Mouse (Mus musculus): ENCODE results near the gene Prkce. TPM values are rescaled to one million over a fixed set of nuclear protein-coding genes. Genes with fewer than 3 reads are reported as not detected.

Prkce gene
- polyA plus RNA-seq, 1 experiment from 2014 or later = 11.8 TPM

- 94% methylated on average over 6 of the region's 6 CpGs for WGBS
- no peak for ATAC-seq
- H3K4me1 ChIP-seq (replicated peaks) = no peaks in the 10 kb centered on the region
Observed at GRCm38 (mm10) chr17:86292711-86293110, 125.1 kb downstream of the Prkce start.

GRCm38 (mm10) chr17:86293247-86293744, 125.7 kb downstream of the Prkce start:
- ATAC-seq = 0 out of 2 replicates have a peak, but pooled peaks have one; percentile 43
- no peaks in the 10 kb centered on the region for H3K4me1 ChIP-seq (replicated peaks)
- H3K27ac ChIP-seq = no peak overlapping the region
- no peak overlapping the region for H3K4me3 ChIP-seq (replicated peaks)
- H3K9me3 ChIP-seq = no peaks in the 10 kb centered on the region
- 41% methylated on average over 10 of the region's 10 CpGs for WGBS
- H3K27me3 ChIP-seq = no peaks in the 10 kb centered on the region
- no peak overlapping the region for H3K9ac ChIP-seq (replicated peaks)
- no peaks in the 10 kb centered on the region for H3K36me3 ChIP-seq
- H3K4me2 ChIP-seq (replicated peaks) = no peak overlapping the region

More at GRCm38 (mm10) chr17:86292711-86293110, 125.1 kb downstream of the Prkce start:
- no peaks in the 10 kb centered on the region for H3K36me3 ChIP-seq
- no peak overlapping the region for H3K27ac ChIP-seq
- no peak overlapping the region for H3K9ac ChIP-seq (replicated peaks)
- H3K27me3 ChIP-seq = no peaks in the 10 kb centered on the region
- H3K4me2 ChIP-seq (replicated peaks) = no peak overlapping the region
- H3K9me3 ChIP-seq = no peaks in the 10 kb centered on the region
- H3K4me3 ChIP-seq (replicated peaks) = no peak overlapping the region

GRCm38 (mm10) chr17:86299576-86299975, 132.0 kb downstream of the Prkce start:
- 80% methylated on average over 3 of the region's 3 CpGs for WGBS

GRCm38 (mm10) chr17:86300774-86301595, 133.4 kb downstream of the Prkce start:
- Histone ChIP-seq H3K4me1 (replicated peaks) (peaks cover 27% of the 10 kb centered on the region; the same call in 1 of the 2 replicates), H3K9me3 (no peaks in the 10 kb centered on the region), H3K9ac (replicated peaks) (no peak overlapping the region), H3K27ac (no peak overlapping the region; the same call in 1 of the 2 replicates), H3K36me3 (no peaks in the 10 kb centered on the region), H3K4me2 (replicated peaks) (no peak overlapping the region), H3K4me3 (replicated peaks) (no peak overlapping the region), H3K27me3 (no peaks in the 10 kb centered on the region)
- WGBS = 72% methylated on average over 22 of the region's 22 CpGs
- ATAC-seq = no peak

More at GRCm38 (mm10) chr17:86299576-86299975, 132.0 kb downstream of the Prkce start:
- Histone ChIP-seq H3K9me3 (no peaks in the 10 kb centered on the region), H3K27me3 (no peaks in the 10 kb centered on the region), H3K9ac (replicated peaks) (no peak overlapping the region), H3K4me3 (replicated peaks) (no peak overlapping the region), H3K27ac (no peak overlapping the region), H3K36me3 (no peaks in the 10 kb centered on the region), H3K4me1 (replicated peaks) (peaks cover 16% of the 10 kb centered on the region; the same call in 1 of the 2 replicates), H3K4me2 (replicated peaks) (no peak overlapping the region)
- ATAC-seq = no peak

GRCm38 (mm10) chr17:86302266-86302665, 134.7 kb downstream of the Prkce start:
- Histone ChIP-seq H3K9me3 (no peaks in the 10 kb centered on the region), H3K4me3 (replicated peaks) (no peak overlapping the region), H3K4me2 (replicated peaks) (no peak overlapping the region), H3K9ac (replicated peaks) (no peak overlapping the region), H3K27ac (no peak overlapping the region), H3K36me3 (no peaks in the 10 kb centered on the region), H3K4me1 (replicated peaks) (peaks cover 27% of the 10 kb centered on the region; the same call in 1 of the 2 replicates), H3K27me3 (no peaks in the 10 kb centered on the region)
- WGBS = 95% methylated on average over 11 of the region's 11 CpGs
- ATAC-seq = no peak

GRCm38 (mm10) chr17:86302861-86303331, 135.3 kb downstream of the Prkce start:
- 95% methylated on average over 14 of the region's 14 CpGs for WGBS

GRCm38 (mm10) chr17:86303401-86304243, 136.0 kb downstream of the Prkce start:
- Histone ChIP-seq H3K9me3 (no peaks in the 10 kb centered on the region), H3K36me3 (no peaks in the 10 kb centered on the region), H3K4me2 (replicated peaks) (no peak overlapping the region), H3K4me3 (replicated peaks) (no peak overlapping the region), H3K4me1 (replicated peaks) (peaks cover 26% of the 10 kb centered on the region; the same call in 1 of the 2 replicates), H3K27me3 (no peaks in the 10 kb centered on the region), H3K9ac (replicated peaks) (no peak overlapping the region), H3K27ac (0 out of 2 replicates have a peak overlapping the region, but pooled peaks have one; percentile 19)
- ATAC-seq = no peak
- 84% methylated on average over 19 of the region's 19 CpGs for WGBS

More at GRCm38 (mm10) chr17:86302861-86303331, 135.3 kb downstream of the Prkce start:
- Histone ChIP-seq H3K4me3 (replicated peaks) (no peak overlapping the region), H3K4me2 (replicated peaks) (no peak overlapping the region), H3K9me3 (no peaks in the 10 kb centered on the region), H3K27ac (no peak overlapping the region), H3K9ac (replicated peaks) (no peak overlapping the region), H3K4me1 (replicated peaks) (peaks cover 27% of the 10 kb centered on the region; the same call in 1 of the 2 replicates), H3K27me3 (no peaks in the 10 kb centered on the region), H3K36me3 (no peaks in the 10 kb centered on the region)
- ATAC-seq = no peak

- Histone ChIP-seq H3K4me3 (replicated peaks) (no peak overlapping the region), H3K27ac (0 out of 2 replicates have a peak overlapping the region, but pooled peaks have one; percentile 56), H3K4me1 (replicated peaks) (peaks cover 23% of the 10 kb centered on the region; the same call in 1 of the 2 replicates), H3K36me3 (no peaks in the 10 kb centered on the region), H3K27me3 (no peaks in the 10 kb centered on the region), H3K9ac (replicated peaks) (no peak overlapping the region), H3K4me2 (replicated peaks) (no peak overlapping the region), H3K9me3 (no peaks in the 10 kb centered on the region)
- ATAC-seq = peak; percentile 34; the same call in 1 of the 2 replicates
- 73% methylated on average over 17 of the region's 17 CpGs for WGBS
Observed at GRCm38 (mm10) chr17:86304923-86305630, 137.5 kb downstream of the Prkce start.

- no peak overlapping the region for H3K4me2 ChIP-seq (replicated peaks)
- H3K36me3 ChIP-seq = no peaks in the 10 kb centered on the region
- H3K9ac ChIP-seq (replicated peaks) = no peak overlapping the region
- H3K27ac ChIP-seq = no peak overlapping the region
- H3K27me3 ChIP-seq = no peaks in the 10 kb centered on the region
- H3K4me3 ChIP-seq (replicated peaks) = no peak overlapping the region
- WGBS = 87% methylated on average over 7 of the region's 7 CpGs
- peaks cover 23% of the 10 kb centered on the region for H3K4me1 ChIP-seq (replicated peaks)
- H3K9me3 ChIP-seq = no peaks in the 10 kb centered on the region
- no peak for ATAC-seq
Observed at GRCm38 (mm10) chr17:86306161-86306560, 138.6 kb downstream of the Prkce start.

GRCm38 (mm10) chr17:86313413-86314139, 146.0 kb downstream of the Prkce start:
- no peak for ATAC-seq
- Histone ChIP-seq H3K9ac (replicated peaks) (no peak overlapping the region), H3K9me3 (no peaks in the 10 kb centered on the region), H3K36me3 (no peaks in the 10 kb centered on the region), H3K4me3 (replicated peaks) (no peak overlapping the region), H3K27ac (no peak overlapping the region), H3K4me2 (replicated peaks) (no peak overlapping the region), H3K4me1 (replicated peaks) (peaks cover 10% of the 10 kb centered on the region), H3K27me3 (no peaks in the 10 kb centered on the region)
- 87% methylated on average over 8 of the region's 8 CpGs for WGBS
